Mouse (Mus musculus): ENCODE results near the gene Cxcl16. TPM values are rescaled to one million over a fixed set of nuclear protein-coding genes. Genes with fewer than 3 reads are reported as not detected.
A peak's percentile ranks its signal among the peaks of the same experiment; 100 is the strongest.
"Not testable (repeated sequence)": the region's sequence is repeated elsewhere in the genome, so short reads cannot be mapped to it uniquely, and the experiment has no call there.

The Cxcl16 gene
- polyA plus RNA-seq, 1 experiment from 2014 or later: 1.9 TPM

GRCm38 (mm10) chr11:70473291-70473690 is 13.5 kb upstream of the Cxcl16 start:
- not testable (repeated sequence) for H3K4me2 ChIP-seq (replicated peaks); H3K27ac ChIP-seq (replicated peaks); H3K9me3 ChIP-seq; H3K4me3 ChIP-seq; H3K9ac ChIP-seq (replicated peaks); H3K27me3 ChIP-seq; H3K36me3 ChIP-seq; H3K4me1 ChIP-seq; ATAC-seq (replicated peaks)
- 93% methylated on average over 5 of the region's 5 CpGs for WGBS

GRCm38 (mm10) chr11:70472716-70473115 is 12.9 kb upstream of the Cxcl16 start:
- Histone ChIP-seq H3K9me3 (no peaks in the 10 kb centered on the region), H3K27ac (replicated peaks) (no peak overlapping the region), H3K9ac (replicated peaks) (no peak overlapping the region), H3K4me1 (no peaks in the 10 kb centered on the region), H3K27me3 (no peaks in the 10 kb centered on the region), H3K4me2 (replicated peaks) (no peak overlapping the region), H3K4me3 (no peak overlapping the region), H3K36me3 (no peaks in the 10 kb centered on the region)
- ATAC-seq (replicated peaks): no peak

- H3K9ac ChIP-seq (replicated peaks): no peak overlapping the region
- no peaks in the 10 kb centered on the region for H3K9me3 ChIP-seq
- H3K4me1 ChIP-seq: peaks cover 11% of the 10 kb centered on the region
- no peaks in the 10 kb centered on the region for H3K36me3 ChIP-seq
- H3K4me2 ChIP-seq (replicated peaks): no peak overlapping the region
- H3K27me3 ChIP-seq: no peaks in the 10 kb centered on the region
- 89% methylated on average over 3 of the region's 3 CpGs for WGBS
- H3K27ac ChIP-seq (replicated peaks): no peak overlapping the region
- no peak overlapping the region for H3K4me3 ChIP-seq
- no peak for ATAC-seq (replicated peaks)
Observed at GRCm38 (mm10) chr11:70469764-70470163, 10.0 kb upstream of the Cxcl16 start.

- no peaks in the 10 kb centered on the region for H3K9me3 ChIP-seq
- H3K4me2 ChIP-seq (replicated peaks): no peak overlapping the region
- 83% methylated on average over 5 of the region's 5 CpGs for WGBS
- no peak for ATAC-seq (replicated peaks)
- H3K36me3 ChIP-seq: no peaks in the 10 kb centered on the region
- H3K27me3 ChIP-seq: 0 out of 2 replicates have a peak, but pooled peaks cover 7% of the 10 kb centered on the region
- H3K9ac ChIP-seq (replicated peaks): no peak overlapping the region
- H3K4me1 ChIP-seq: peaks cover 11% of the 10 kb centered on the region
- no peak overlapping the region for H3K4me3 ChIP-seq
- no peak overlapping the region for H3K27ac ChIP-seq (replicated peaks)
Observed at GRCm38 (mm10) chr11:70467902-70468619, 8.3 kb upstream of the Cxcl16 start.

GRCm38 (mm10) chr11:70465824-70466223 is 6.0 kb upstream of the Cxcl16 start:
- H3K4me3 ChIP-seq: peak overlapping the region; percentile 26

GRCm38 (mm10) chr11:70465211-70465610 is 5.4 kb upstream of the Cxcl16 start:
- Histone ChIP-seq H3K27me3 (peaks cover 19% of the 10 kb centered on the region), H3K4me1 (peaks cover 11% of the 10 kb centered on the region), H3K36me3 (no peaks in the 10 kb centered on the region), H3K9me3 (no peaks in the 10 kb centered on the region), H3K9ac (replicated peaks) (no peak overlapping the region), H3K4me2 (replicated peaks) (peak overlapping the region; percentile 46), H3K27ac (replicated peaks) (no peak overlapping the region), H3K4me3 (no peak overlapping the region)
- ATAC-seq (replicated peaks): no peak
- WGBS: 23% methylated on average over 16 of the region's 16 CpGs

More at GRCm38 (mm10) chr11:70465824-70466223, 6.0 kb upstream of the Cxcl16 start:
- Histone ChIP-seq H3K36me3 (no peaks in the 10 kb centered on the region), H3K27ac (replicated peaks) (no peak overlapping the region), H3K4me1 (peaks cover 11% of the 10 kb centered on the region), H3K9ac (replicated peaks) (peak overlapping the region; percentile 28; the same call in 1 of the 2 replicates), H3K4me2 (replicated peaks) (peak overlapping the region; percentile 46), H3K9me3 (no peaks in the 10 kb centered on the region), H3K27me3 (peaks cover 13% of the 10 kb centered on the region)
- ATAC-seq (replicated peaks): no peak
- WGBS: 8% methylated on average over 23 of the region's 23 CpGs

GRCm38 (mm10) chr11:70463970-70464369 is 4.2 kb upstream of the Cxcl16 start:
- H3K27me3 ChIP-seq: peaks cover 29% of the 10 kb centered on the region

GRCm38 (mm10) chr11:70458688-70459600 is 840 bp downstream of the Cxcl16 start, which contains the start of gene Zmynd15:
Gene Zmynd15, plus strand, starts transcription at chr11:70459433.
- Histone ChIP-seq H3K4me2 (replicated peaks) (peak within 1 kb of the TSS; percentile 74), H3K36me3 (no peaks in the 10 kb centered on the region), H3K9ac (replicated peaks) (peak within 1 kb of the TSS; percentile 36), H3K9me3 (no peaks in the 10 kb centered on the region), H3K4me1 (peaks cover 10% of the 10 kb centered on the region), H3K27me3 (peaks cover 30% of the 10 kb centered on the region), H3K4me3 (peak within 1 kb of the TSS; percentile 40), H3K27ac (replicated peaks) (no peak within 1 kb of the TSS)
- 19% methylated on average over 32 of the region's 32 CpGs for WGBS
- no peak for ATAC-seq (replicated peaks)

More at GRCm38 (mm10) chr11:70463970-70464369, 4.2 kb upstream of the Cxcl16 start:
- H3K36me3 ChIP-seq: no peaks in the 10 kb centered on the region
- H3K27ac ChIP-seq (replicated peaks): no peak overlapping the region
- WGBS: 80% methylated on average over 5 of the region's 5 CpGs
- ATAC-seq (replicated peaks): no peak
- H3K4me3 ChIP-seq: no peak overlapping the region
- H3K9ac ChIP-seq (replicated peaks): no peak overlapping the region
- H3K4me1 ChIP-seq: peaks cover 18% of the 10 kb centered on the region
- H3K9me3 ChIP-seq: no peaks in the 10 kb centered on the region
- H3K4me2 ChIP-seq (replicated peaks): no peak overlapping the region

GRCm38 (mm10) chr11:70453261-70454044 is 6.3 kb downstream of the Cxcl16 start:
- no peak for ATAC-seq (replicated peaks)
- peaks cover 3% of the 10 kb centered on the region; the same call in 1 of the 2 replicates for H3K36me3 ChIP-seq
- H3K4me2 ChIP-seq (replicated peaks): peak overlapping the region; percentile 55
- no peaks in the 10 kb centered on the region for H3K9me3 ChIP-seq
- 95% methylated on average over 9 of the region's 9 CpGs for WGBS
- peaks cover 19% of the 10 kb centered on the region for H3K4me1 ChIP-seq
- H3K27ac ChIP-seq (replicated peaks): no peak overlapping the region
- no peak overlapping the region for H3K9ac ChIP-seq (replicated peaks)
- peaks cover 1% of the 10 kb centered on the region for H3K27me3 ChIP-seq
- no peak overlapping the region for H3K4me3 ChIP-seq

- WGBS: under 1% methylated on average over 46 of the region's 46 CpGs
- peak within 1 kb of the TSS; percentile 88 for H3K9ac ChIP-seq (replicated peaks)
- no peaks in the 10 kb centered on the region for H3K27me3 ChIP-seq
- H3K4me1 ChIP-seq: peaks cover 19% of the 10 kb centered on the region
- peak; percentile 97 for ATAC-seq (replicated peaks)
- peak within 1 kb of the TSS; percentile 81 for H3K4me3 ChIP-seq
- no peaks in the 10 kb centered on the region for H3K9me3 ChIP-seq
- H3K4me2 ChIP-seq (replicated peaks): peak within 1 kb of the TSS; percentile 55
- peak within 1 kb of the TSS; percentile 98 for H3K27ac ChIP-seq (replicated peaks)
- H3K36me3 ChIP-seq: peaks cover 3% of the 10 kb centered on the region; the same call in 1 of the 2 replicates
Observed at GRCm38 (mm10) chr11:70451797-70452498, 7.8 kb downstream of the Cxcl16 start, which contains the start of gene Med11. Gene Med11, plus strand, starts transcription at chr11:70451919.

- no peak overlapping the region for H3K4me3 ChIP-seq
- H3K9me3 ChIP-seq: no peaks in the 10 kb centered on the region
- no peak overlapping the region for H3K27ac ChIP-seq (replicated peaks)
- no peak overlapping the region for H3K4me2 ChIP-seq (replicated peaks)
- WGBS: 86% methylated on average over 2 of the region's 2 CpGs
- H3K36me3 ChIP-seq: peaks cover 3% of the 10 kb centered on the region; the same call in 1 of the 2 replicates
- H3K9ac ChIP-seq (replicated peaks): no peak overlapping the region
- H3K4me1 ChIP-seq: peaks cover 19% of the 10 kb centered on the region
- no peaks in the 10 kb centered on the region for H3K27me3 ChIP-seq
- ATAC-seq (replicated peaks): no peak
Observed at GRCm38 (mm10) chr11:70450926-70451325, 8.9 kb downstream of the Cxcl16 start.
